21 mouse cellular contexts compared by ENCODE assay signal in genomic region chr4:126868699-126869098, GRCm38 (mm10).
DNase-seq lines count a peak whose midpoint lies in the region; TF ChIP-seq lines count a peak whose summit lies in the region.
"Had no signal": no experiment of that assay in that cellular context is flagged by ENCODE, and none has a peak within 500 bp of the region (broad histone marks: within the 10 kb centered on the region; RNA-seq: fewer than 3 reads in every experiment).

No protein-coding gene starts in this region.

- in situ Hi-C loops in ES-E14 (cut with MboI; ENCODE audit: low sequenced_read_pairs in 2 of 2, unreplicated experiment in 2 of 2) = no loop called here

- 94% methylated on average over 12 of the region's 12 CpGs for WGBS in heart, embryonic 10.5 days

- H3K9me3 ChIP-seq in heart, embryonic 10.5 days = no peaks in the 10 kb centered on the region
- H3K9me3 ChIP-seq in ES-E14 (ENCODE audit: control insufficient read depth, insufficient read depth, low read depth, low read length) = no peaks in the 10 kb centered on the region
- H3K9me3 ChIP-seq: forebrain, embryonic 10.5 days; forebrain, embryonic 13.5 days; heart, embryonic 13.5 days had no signal

- no peak overlapping the region for H3K9ac ChIP-seq in ES-E14 (ENCODE audit: insufficient read depth, low read depth, low read length, poor library complexity, severe bottlenecking)
- H3K9ac ChIP-seq: forebrain, embryonic 13.5 days; heart, embryonic 13.5 days; hindbrain, embryonic 14.5 days had no signal

- H3K27ac ChIP-seq in heart, embryonic 10.5 days = no peak overlapping the region
- no peak overlapping the region for H3K27ac ChIP-seq in ES-E14 (ENCODE audit: insufficient read depth, low read depth, low read length, poor library complexity, severe bottlenecking)
- no peak overlapping the region for H3K27ac ChIP-seq in gastrocnemius, adult 2 months
- H3K27ac ChIP-seq: forebrain, embryonic 10.5 days; forebrain, embryonic 13.5 days; heart, embryonic 13.5 days; hindbrain, embryonic 14.5 days; hindbrain, postnatal 0 days had no signal

- intact Hi-C loops in gastrocnemius, adult 2 months (cut with DNase I) = no loop called here

- no peaks in the 10 kb centered on the region for H3K4me1 ChIP-seq in heart, embryonic 10.5 days
- H3K4me1 ChIP-seq in ES-E14 (ENCODE audit: control insufficient read depth in 2 of 2, insufficient read depth in 2 of 2, low read length in 2 of 2, poor library complexity in 1 of 2) = peaks cover 3 to 11% of the 10 kb centered on the region in 2 experiments
- H3K4me1 ChIP-seq: forebrain, embryonic 10.5 days; forebrain, embryonic 13.5 days; heart, embryonic 13.5 days had no signal

- peaks cover 61% of the 10 kb centered on the region for H3K36me3 ChIP-seq in heart, embryonic 10.5 days
- peaks cover 5% of the 10 kb centered on the region for H3K36me3 ChIP-seq in ES-E14 (ENCODE audit: control insufficient read depth, insufficient read depth, low read length, poor library complexity, severe bottlenecking)

- DNase-seq in heart, adult 11 months = peak; percentile 21
- no peak for DNase-seq in heart, embryonic 10.5 days (ENCODE audit: low spot score)
- DNase-seq in ES-E14 (ENCODE audit: low read depth, low spot score) = peak; percentile 72
- DNase-seq in ZHBTc4 (ENCODE audit: low read depth, low spot score) = peak; percentile 96
- no peak for DNase-seq in neural tube, embryonic 10.5 days (ENCODE audit: extremely low spot score, low spot score)
- DNase-seq in gastrocnemius, adult 2 months = no peak
- no peak for DNase-seq in testis, postnatal 10 days (ENCODE audit: low spot score)
- DNase-seq: adrenal gland, adult 8-10 months; adrenal gland, postnatal 25 days; cerebellum, adult 18-20 months; cerebellum, adult 9-10 months; cerebellum, postnatal 14 days; gastrocnemius, postnatal 14 days; heart, adult 18-20 months; heart, postnatal 14 days; heart, postnatal 4 days had no signal

- no peaks in the 10 kb centered on the region for H3K27me3 ChIP-seq in heart, embryonic 10.5 days (ENCODE audit: insufficient read depth, poor library complexity, severe bottlenecking)
- H3K27me3 ChIP-seq: forebrain, embryonic 13.5 days; heart, embryonic 13.5 days had no signal

- TF ChIP-seq CTCF in gastrocnemius, adult 2 months (IDR thresholded peaks at IDR 0.05) = no peak

- no peak overlapping the region for H3K4me3 ChIP-seq in heart, embryonic 10.5 days
- H3K4me3 ChIP-seq in ES-E14 (ENCODE audit: insufficient read depth in 1 of 2, low read depth in 1 of 2, low read length in 2 of 2, poor library complexity in 1 of 2, severe bottlenecking in 1 of 2) = no peak overlapping the region
- H3K4me3 ChIP-seq in gastrocnemius, adult 2 months = no peak overlapping the region
- H3K4me3 ChIP-seq: forebrain, embryonic 10.5 days; forebrain, embryonic 13.5 days; heart, embryonic 13.5 days had no signal

TF ChIP-seq in ES-E14, 5 proteins besides CTCF, POLR2A, EP300 and RAD21:
- TF ChIP-seq ZNF384 (IDR thresholded peaks at IDR 0.05; ENCODE audit: low read depth, low read length) (peak; percentile 85), ZC3H11A (IDR thresholded peaks at IDR 0.05; ENCODE audit: borderline replicate concordance, low read depth, low read length) (no peak)

Comparison
In these comparisons a context has a peak if more than half of its experiments do, and no peak if none do; other contexts are left out.
1. DNase-seq: peak in heart, adult 11 months (single experiment), ES-E14 (single experiment) and ZHBTc4 (single experiment); none in heart, embryonic 10.5 days (single experiment), neural tube, embryonic 10.5 days (single experiment), gastrocnemius, adult 2 months (single experiment) and testis, postnatal 10 days (single experiment).